Comparison of ENCODE assay signal across 19 mouse cellular contexts in the genomic region with DNA sequence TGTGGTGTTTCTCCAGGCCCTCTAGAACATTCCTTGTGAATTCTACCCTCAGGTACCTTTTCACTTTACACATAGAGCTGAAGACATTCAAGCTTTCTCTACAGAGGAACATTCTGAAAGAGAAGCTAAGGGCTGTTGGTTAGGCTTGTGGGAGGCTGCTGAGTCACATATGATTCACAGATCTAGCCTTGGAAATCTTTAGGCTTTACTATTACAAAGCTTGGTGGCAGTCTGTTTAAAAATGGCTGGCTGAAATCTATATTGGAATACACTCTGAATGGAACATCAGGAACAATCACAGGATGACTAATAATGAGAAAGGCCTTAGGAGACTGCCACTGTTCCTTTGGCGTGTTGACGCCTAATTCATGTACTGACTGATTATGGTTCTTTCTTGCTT.
DNase-seq lines count a peak whose midpoint lies in the region; ATAC-seq lines count a peak whose summit lies in the region.
"Had no signal": no experiment of that assay in that cellular context is flagged by ENCODE, and none has a peak within 500 bp of the region (broad histone marks: within the 10 kb centered on the region; RNA-seq: fewer than 3 reads in every experiment).

No protein-coding gene starts in this region.

- no peak overlapping the region for H3K9ac ChIP-seq in kidney, embryonic 14.5 days (ENCODE audit: low read depth, low read length)
- H3K9ac ChIP-seq: hindbrain, embryonic 13.5 days; intestine, embryonic 15.5 days; limb, embryonic 12.5 days; liver, embryonic 13.5 days; lung, embryonic 15.5 days; stomach, embryonic 15.5 days had no signal

- peak overlapping the region; percentile 26; the same call in 1 of the 2 replicates for H3K27ac ChIP-seq in kidney, embryonic 14.5 days (ENCODE audit: low read depth, low read length)
- no peak overlapping the region for H3K27ac ChIP-seq in limb, embryonic 10.5 days
- H3K27ac ChIP-seq: hindbrain, embryonic 13.5 days; intestine, embryonic 15.5 days; layer of hippocampus, adult 2 months; limb, embryonic 12.5 days; liver, embryonic 13.5 days; lung, embryonic 15.5 days; stomach, embryonic 15.5 days had no signal

- DNase-seq in adrenal gland, adult (ENCODE audit: inconsistent age in 2 of 2, low spot score in 1 of 2): peak; percentile 40 to 79
- DNase-seq in adrenal gland, adult 8-10 months: no peak
- no peak for DNase-seq in kidney, postnatal 10 days
- DNase-seq in right cerebral cortex, postnatal 25 days: peak; percentile 28
- no peak for DNase-seq in right cerebral cortex, postnatal 10 days (ENCODE audit: low spot score in 2 of 2)
- peak; percentile 76 for DNase-seq in telencephalon, adult 2 months (ENCODE audit: low read depth, low spot score)
- DNase-seq in limb, embryonic 10.5 days (ENCODE audit: low spot score): no peak
- DNase-seq: cerebellum, postnatal 10 days; heart, adult 18-20 months; liver, embryonic 13.5 days; midbrain, embryonic 14.5 days; spleen, adult 18-20 months had no signal

- WGBS in kidney, embryonic 14.5 days: 88% methylated on average over 2 of the region's 2 CpGs
- WGBS in limb, embryonic 10.5 days: 86% methylated on average over 2 of the region's 2 CpGs

- H3K9me3 ChIP-seq in kidney, embryonic 14.5 days (ENCODE audit: control insufficient read depth, low read length): no peaks in the 10 kb centered on the region
- no peaks in the 10 kb centered on the region for H3K9me3 ChIP-seq in limb, embryonic 10.5 days (replicated peaks)
- H3K9me3 ChIP-seq: hindbrain, embryonic 13.5 days; intestine, embryonic 15.5 days; limb, embryonic 12.5 days; liver, embryonic 13.5 days; lung, embryonic 15.5 days; stomach, embryonic 15.5 days had no signal

- H3K36me3 ChIP-seq in kidney, embryonic 14.5 days (ENCODE audit: control insufficient read depth, insufficient read depth, low read length): no peaks in the 10 kb centered on the region
- no peaks in the 10 kb centered on the region for H3K36me3 ChIP-seq in limb, embryonic 10.5 days
- H3K36me3 ChIP-seq: hindbrain, embryonic 13.5 days; intestine, embryonic 15.5 days; limb, embryonic 12.5 days; liver, embryonic 13.5 days; lung, embryonic 15.5 days; stomach, embryonic 15.5 days had no signal

- no peak overlapping the region for H3K4me2 ChIP-seq in kidney, embryonic 14.5 days (replicated peaks; ENCODE audit: low read depth, low read length)
- H3K4me2 ChIP-seq: hindbrain, embryonic 13.5 days; intestine, embryonic 15.5 days; limb, embryonic 12.5 days; liver, embryonic 13.5 days; lung, embryonic 15.5 days; stomach, embryonic 15.5 days had no signal

- no peaks in the 10 kb centered on the region for H3K27me3 ChIP-seq in kidney, embryonic 14.5 days (ENCODE audit: control insufficient read depth, insufficient read depth, low read length)
- no peaks in the 10 kb centered on the region for H3K27me3 ChIP-seq in limb, embryonic 10.5 days (ENCODE audit: low read depth, poor library complexity, severe bottlenecking)
- H3K27me3 ChIP-seq: intestine, embryonic 15.5 days; limb, embryonic 12.5 days; liver, embryonic 13.5 days; lung, embryonic 15.5 days; stomach, embryonic 15.5 days had no signal

- no peak overlapping the region for H3K4me3 ChIP-seq in kidney, embryonic 14.5 days (ENCODE audit: low read length)
- H3K4me3 ChIP-seq in limb, embryonic 10.5 days: no peak overlapping the region
- H3K4me3 ChIP-seq: hindbrain, embryonic 13.5 days; intestine, embryonic 15.5 days; layer of hippocampus, adult 2 months; limb, embryonic 12.5 days; liver, embryonic 13.5 days; lung, embryonic 15.5 days; stomach, embryonic 15.5 days had no signal

- ATAC-seq in kidney, embryonic 14.5 days (ENCODE audit: low FRiP score, low TSS enrichment): no peak
- ATAC-seq: intestine, embryonic 15.5 days had no signal

- peaks cover 12% of the 10 kb centered on the region for H3K4me1 ChIP-seq in kidney, embryonic 14.5 days (ENCODE audit: control insufficient read depth, insufficient read depth, low read length)
- H3K4me1 ChIP-seq in limb, embryonic 10.5 days: peaks cover 16% of the 10 kb centered on the region
- H3K4me1 ChIP-seq: liver, embryonic 13.5 days; stomach, embryonic 15.5 days had no signal

Comparison
In these comparisons a context has a peak if more than half of its experiments do, and no peak if none do; other contexts are left out.
1. DNase-seq: peak in adrenal gland, adult (2 of 2), right cerebral cortex, postnatal 25 days (single experiment) and telencephalon, adult 2 months (single experiment); none in adrenal gland, adult 8-10 months (single experiment), kidney, postnatal 10 days (single experiment), right cerebral cortex, postnatal 10 days (0 of 2) and limb, embryonic 10.5 days (single experiment).